Mouse (Mus musculus): Measurements from ENCODE around the gene Tnfsf15. TPM values are rescaled to one million over a fixed set of nuclear protein-coding genes. Genes with fewer than 3 reads are reported as not detected.
A peak's percentile ranks its signal among the peaks of the same experiment; 100 is the strongest.

Tnfsf15 gene
- total and polyA plus RNA-seq, 3 experiments = not detected

DNA sequence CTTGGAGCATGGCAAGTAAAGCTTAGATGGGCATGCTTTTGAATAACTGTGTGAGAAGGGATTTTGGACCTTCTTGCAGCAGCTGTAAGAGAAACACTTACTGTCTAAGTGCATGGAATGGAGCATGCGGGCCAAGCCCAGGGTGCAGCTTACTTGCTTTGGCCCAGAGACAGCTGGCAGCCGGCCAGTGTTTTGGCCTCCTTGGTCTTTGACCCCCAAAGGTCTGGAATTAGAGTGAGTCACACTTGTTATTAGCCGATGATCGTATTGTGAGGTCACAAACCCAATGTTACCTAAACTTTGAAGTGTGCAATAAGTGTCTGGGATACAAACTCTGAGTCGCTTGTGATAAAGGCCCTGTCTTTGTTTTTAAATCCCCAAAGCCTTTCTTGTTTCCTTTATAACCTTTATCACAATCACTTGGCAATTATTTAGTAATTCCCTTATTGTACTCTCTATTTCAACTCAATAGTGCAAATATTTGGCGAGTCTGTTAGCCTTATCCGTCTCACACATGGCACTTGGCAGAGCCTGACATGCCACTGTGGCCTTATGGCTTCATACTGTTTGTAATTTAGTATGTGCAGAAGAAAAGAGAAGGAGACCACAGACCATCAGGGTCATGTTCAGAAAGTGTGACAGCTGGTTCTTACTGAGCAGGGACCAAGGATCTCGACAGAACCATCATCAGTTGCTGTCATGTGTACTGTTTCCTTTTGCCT, 26.8 kb downstream of the Tnfsf15 start:
- no peaks in the 10 kb centered on the region for H3K79me2 ChIP-seq (replicated peaks; ENCODE audit: control insufficient read depth, insufficient read depth, low read length)
- 22% methylated on average over 8 of the region's 8 CpGs for WGBS
- peaks cover 2% of the 10 kb centered on the region for H3K4me1 ChIP-seq (ENCODE audit: control insufficient read depth, insufficient read depth, low read length)
- no peak overlapping the region for H3K9ac ChIP-seq (ENCODE audit: low read depth, low read length)
- no peak for TF ChIP-seq CTCF (IDR thresholded peaks at IDR 0.05)
- no peak for TF ChIP-seq EP300 (IDR thresholded peaks at IDR 0.05; ENCODE audit: insufficient read depth, low read depth, low read length)
- no peak for TF ChIP-seq POLR2A (IDR thresholded peaks at IDR 0.05; ENCODE audit: insufficient read depth, low read depth, low read length)
- peak; percentile 56 for DNase-seq
- no peaks in the 10 kb centered on the region for H3K36me3 ChIP-seq (ENCODE audit: control insufficient read depth, insufficient read depth, low read length)
- no peaks in the 10 kb centered on the region for H3K27me3 ChIP-seq (ENCODE audit: control insufficient read depth, insufficient read depth, low read length)
- no peak overlapping the region for H3K27ac ChIP-seq
- H3K4me3 ChIP-seq = no peak overlapping the region
- intact Hi-C loops (cut with DNase I) = no loop called here

- TF ChIP-seq CTCF (IDR thresholded peaks at IDR 0.05) = no peak
- TF ChIP-seq EP300 (IDR thresholded peaks at IDR 0.05; ENCODE audit: insufficient read depth, low read depth, low read length) = no peak
- no peak for TF ChIP-seq POLR2A (IDR thresholded peaks at IDR 0.05; ENCODE audit: insufficient read depth, low read depth, low read length)
These were observed 33.0 kb downstream of the Tnfsf15 start for GRCm38 (mm10) chr4:63711886-63712285.

GRCm38 (mm10) chr4:63710431-63711220, 34.3 kb downstream of the Tnfsf15 start:
- no peak overlapping the region for H3K4me3 ChIP-seq
- 73% methylated on average over 8 of the region's 8 CpGs for WGBS
- no peak for DNase-seq
- H3K4me1 ChIP-seq (ENCODE audit: control insufficient read depth, insufficient read depth, low read length) = no peaks in the 10 kb centered on the region
- no peak overlapping the region for H3K27ac ChIP-seq
- TF ChIP-seq CTCF (IDR thresholded peaks at IDR 0.05) (no peak), POLR2A (IDR thresholded peaks at IDR 0.05; ENCODE audit: insufficient read depth, low read depth, low read length) (no peak), EP300 (IDR thresholded peaks at IDR 0.05; ENCODE audit: insufficient read depth, low read depth, low read length) (no peak)
- H3K27me3 ChIP-seq (ENCODE audit: control insufficient read depth, insufficient read depth, low read length) = no peaks in the 10 kb centered on the region
- no peaks in the 10 kb centered on the region for H3K79me2 ChIP-seq (replicated peaks; ENCODE audit: control insufficient read depth, insufficient read depth, low read length)
- no peak overlapping the region for H3K9ac ChIP-seq (ENCODE audit: low read depth, low read length)
- no peaks in the 10 kb centered on the region for H3K36me3 ChIP-seq (ENCODE audit: control insufficient read depth, insufficient read depth, low read length)
- intact Hi-C loops (cut with DNase I) = no loop called here

More at GRCm38 (mm10) chr4:63711886-63712285, 33.0 kb downstream of the Tnfsf15 start:
- no peaks in the 10 kb centered on the region for H3K79me2 ChIP-seq (replicated peaks; ENCODE audit: control insufficient read depth, insufficient read depth, low read length)
- H3K9ac ChIP-seq (ENCODE audit: low read depth, low read length) = no peak overlapping the region
- H3K27ac ChIP-seq = no peak overlapping the region
- no peak overlapping the region for H3K4me3 ChIP-seq
- no peaks in the 10 kb centered on the region for H3K27me3 ChIP-seq (ENCODE audit: control insufficient read depth, insufficient read depth, low read length)
- no peaks in the 10 kb centered on the region for H3K4me1 ChIP-seq (ENCODE audit: control insufficient read depth, insufficient read depth, low read length)
- H3K36me3 ChIP-seq (ENCODE audit: control insufficient read depth, insufficient read depth, low read length) = no peaks in the 10 kb centered on the region
- 96% methylated on average over 5 of the region's 5 CpGs for WGBS
- DNase-seq = no peak
- intact Hi-C loops (cut with DNase I) = no loop called here

DNA sequence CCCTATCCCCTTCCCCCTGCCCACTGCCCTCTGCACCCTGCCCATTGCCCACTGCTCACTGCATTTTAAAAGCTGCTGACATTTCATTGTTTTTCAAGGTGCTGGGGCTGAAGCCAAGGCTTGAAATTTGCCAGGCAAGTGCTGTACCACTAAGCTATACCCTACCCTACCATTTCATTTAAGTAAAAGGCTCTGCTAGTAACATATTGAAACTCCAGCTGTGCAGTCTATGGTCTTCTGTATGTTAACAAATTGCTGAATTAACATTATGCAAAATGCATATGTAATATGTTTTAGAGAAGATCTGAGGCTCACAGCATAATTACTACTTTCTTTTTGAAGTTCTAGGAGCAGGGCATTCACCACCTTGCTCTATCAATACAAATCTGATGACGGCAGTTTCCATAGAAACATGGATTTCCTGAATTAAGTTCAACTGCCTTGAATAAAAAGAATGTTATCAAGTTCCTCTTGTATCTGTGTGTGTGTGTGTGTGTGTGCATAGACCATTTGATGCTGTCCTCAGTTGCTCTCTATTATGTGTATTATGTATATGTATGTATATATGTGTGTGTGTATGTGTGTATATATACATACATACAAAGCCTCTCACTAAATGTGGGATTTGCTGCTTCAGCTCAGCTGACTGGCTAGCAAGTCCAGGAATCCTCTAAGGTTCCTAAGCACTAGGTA, 38.5 kb downstream of the Tnfsf15 start:
- Histone ChIP-seq H3K4me1 (ENCODE audit: control insufficient read depth, insufficient read depth, low read length) (no peaks in the 10 kb centered on the region), H3K79me2 (replicated peaks; ENCODE audit: control insufficient read depth, insufficient read depth, low read length) (no peaks in the 10 kb centered on the region), H3K27me3 (ENCODE audit: control insufficient read depth, insufficient read depth, low read length) (no peaks in the 10 kb centered on the region), H3K27ac (no peak overlapping the region), H3K9ac (ENCODE audit: low read depth, low read length) (no peak overlapping the region), H3K4me3 (no peak overlapping the region), H3K36me3 (ENCODE audit: control insufficient read depth, insufficient read depth, low read length) (no peaks in the 10 kb centered on the region)
- WGBS = 56% methylated on average over 1 of the region's 1 CpGs
- intact Hi-C loops (cut with DNase I) = no loop called here
- TF ChIP-seq POLR2A (IDR thresholded peaks at IDR 0.05; ENCODE audit: insufficient read depth, low read depth, low read length) (no peak), EP300 (IDR thresholded peaks at IDR 0.05; ENCODE audit: insufficient read depth, low read depth, low read length) (no peak), CTCF (IDR thresholded peaks at IDR 0.05) (no peak)
- no peak for DNase-seq

DNA sequence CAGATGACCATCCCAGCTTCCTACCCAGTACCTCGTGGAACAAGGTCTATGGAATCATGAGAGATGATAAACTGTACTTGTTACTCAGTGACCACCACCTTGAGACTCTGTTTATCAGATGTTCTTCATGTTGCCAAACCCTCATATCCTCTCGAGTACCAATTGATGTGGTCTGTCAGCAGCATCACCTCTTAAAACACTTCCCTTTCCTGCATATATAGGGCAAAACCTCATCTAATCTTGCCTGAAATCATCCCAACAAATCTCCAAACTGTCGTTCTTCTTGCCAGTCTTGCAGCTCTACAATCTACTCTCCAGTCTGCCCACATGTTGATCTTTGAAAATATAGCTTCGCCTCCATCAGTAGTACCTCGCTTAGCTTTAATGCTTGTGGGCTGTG, 40.7 kb downstream of the Tnfsf15 start:
- no peak for DNase-seq
- intact Hi-C loops (cut with DNase I) = no loop called here
- 66% methylated on average over 5 of the region's 5 CpGs for WGBS
- H3K4me3 ChIP-seq = no peak overlapping the region
- no peaks in the 10 kb centered on the region for H3K36me3 ChIP-seq (ENCODE audit: control insufficient read depth, insufficient read depth, low read length)
- no peaks in the 10 kb centered on the region for H3K27me3 ChIP-seq (ENCODE audit: control insufficient read depth, insufficient read depth, low read length)
- H3K9ac ChIP-seq (ENCODE audit: low read depth, low read length) = no peak overlapping the region
- no peak for TF ChIP-seq EP300 (IDR thresholded peaks at IDR 0.05; ENCODE audit: insufficient read depth, low read depth, low read length)
- TF ChIP-seq CTCF (IDR thresholded peaks at IDR 0.05) = no peak
- no peak for TF ChIP-seq POLR2A (IDR thresholded peaks at IDR 0.05; ENCODE audit: insufficient read depth, low read depth, low read length)
- no peaks in the 10 kb centered on the region for H3K79me2 ChIP-seq (replicated peaks; ENCODE audit: control insufficient read depth, insufficient read depth, low read length)
- no peak overlapping the region for H3K27ac ChIP-seq
- no peaks in the 10 kb centered on the region for H3K4me1 ChIP-seq (ENCODE audit: control insufficient read depth, insufficient read depth, low read length)
